Mouse (Mus musculus) myocyte (in vitro differentiated cells): ENCODE results near the gene Tmem274.

Source experiments
- E2F4 ChIP-seq: IDR thresholded peaks from one replicate; pipeline ENCODE4 v1.6.1; 2011; ENCODE audit warnings: mild to moderate bottlenecking, control low read depth, moderate library complexity; ENCODE audit not compliant: insufficient read depth
- MAX ChIP-seq: IDR thresholded peaks from one replicate; pipeline ENCODE4 v1.6.1; 2011; ENCODE audit warnings: low read depth, mild to moderate bottlenecking, control low read depth
- MYOD1 ChIP-seq, 3 experiments: IDR thresholded peaks; one replicate each; pipeline ENCODE4 v1.6.1; 2011; ENCODE audit warnings: control low read depth in 2 of 3, low read depth in 2 of 3, mild to moderate bottlenecking in 2 of 3, moderate library complexity in 1 of 3; ENCODE audit not compliant: insufficient read length in 2 of 3, control insufficient read depth in 1 of 3
- MYOG ChIP-seq, 3 experiments: IDR thresholded peaks; one replicate each; pipeline ENCODE4 v1.6.1; 2011; ENCODE audit warnings: control low read depth in 2 of 3, low read depth in 2 of 3, mild to moderate bottlenecking in 2 of 3; ENCODE audit not compliant: insufficient read length in 2 of 3, control insufficient read depth in 1 of 3, insufficient read depth in 1 of 3
- POLR2A ChIP-seq: IDR thresholded peaks from one replicate; pipeline ENCODE4 v1.6.1; 2011; ENCODE audit warnings: low read depth, mild to moderate bottlenecking, control low read depth, moderate library complexity; ENCODE audit not compliant: insufficient read length
- POLR2AphosphoS2 ChIP-seq: IDR thresholded peaks from one replicate; pipeline ENCODE4 v1.6.1; 2011; ENCODE audit warnings: low read depth, control low read depth; ENCODE audit not compliant: insufficient read length
- REST ChIP-seq: IDR thresholded peaks from one replicate; pipeline ENCODE4 v1.6.1; 2011; ENCODE audit warnings: mild to moderate bottlenecking, control low read depth, moderate library complexity; ENCODE audit not compliant: insufficient read depth, insufficient read length
- TCF12 ChIP-seq: IDR thresholded peaks from one replicate; pipeline ENCODE4 v1.6.1; 2011; ENCODE audit warnings: mild to moderate bottlenecking, control low read depth; ENCODE audit not compliant: poor library complexity, insufficient read depth, severe bottlenecking
- USF1 ChIP-seq: IDR thresholded peaks from one replicate; pipeline ENCODE4 v1.6.1; 2011; ENCODE audit warnings: low read depth, mild to moderate bottlenecking, control low read depth, moderate library complexity

GRCm38 (mm10) chr4:149523961-149524360 is 46.8 kb downstream of the Tmem274 start:
- TF ChIP-seq REST (no peak), USF1 (no peak), POLR2A (no peak), TCF12 (no peak), MYOD1 (IDR thresholded peaks at IDR 0.05; ENCODE audit: control insufficient read depth in 1 of 3, insufficient read length in 2 of 3, low read depth in 2 of 3) (no peak), E2F4 (no peak), MAX (no peak), POLR2AphosphoS2 (no peak), MYOG (IDR thresholded peaks at IDR 0.05; ENCODE audit: control insufficient read depth in 1 of 3, insufficient read depth in 1 of 3, insufficient read length in 2 of 3, low read depth in 2 of 3) (no peak)
